Mouse (Mus musculus): ENCODE data around the gene Ak6.

- TF ChIP-seq CTCF (IDR thresholded peaks at IDR 0.05; ENCODE audit: low read depth, low read length) (no peak), POLR2A (IDR thresholded peaks at IDR 0.05; ENCODE audit: borderline replicate concordance, low read depth, low read length) (no peak)
Observed at GRCm38 (mm10) chr13:100670181-100670741, 19.5 kb downstream of the Ak6 start.
